Mouse (Mus musculus) MEL (cell line): ENCODE data around the gene Lgr6.

Source experiments
- CTCF ChIP-seq, 3 experiments: IDR thresholded peaks in 2 of 3; conservative IDR thresholded peaks in 1 of 3; 2 replicates each; pipeline ENCODE4 v1.5.1; 2011 to 2012; ENCODE audit warnings: low read length in 3 of 3, low read depth in 2 of 3, mild to moderate bottlenecking in 2 of 3, improper control_type of control experiment in 1 of 3, inconsistent platforms in 1 of 3, mixed read lengths in 1 of 3, moderate library complexity in 1 of 3; ENCODE audit not compliant: control insufficient read depth in 1 of 3, insufficient read depth in 1 of 3, poor library complexity in 1 of 3, severe bottlenecking in 1 of 3
- HCFC1 ChIP-seq: IDR thresholded peaks from 2 replicates; pipeline ENCODE4 v1.6.1; 2012; ENCODE audit warnings: low read depth, mild to moderate bottlenecking, inconsistent platforms, low read length, improper control_type of control experiment, moderate library complexity
- MAX ChIP-seq: IDR thresholded peaks from 2 replicates; pipeline ENCODE4 v1.6.1; 2011; ENCODE audit warnings: low read length, improper control_type of control experiment
- POLR2A ChIP-seq, 2 experiments: IDR thresholded peaks; 2 replicates each; pipeline ENCODE4 v1.6.1; 2011 to 2012; ENCODE audit warnings: low read length in 2 of 2, mild to moderate bottlenecking in 2 of 2, control low read depth in 1 of 2, improper control_type of control experiment in 1 of 2, low read depth in 1 of 2, moderate library complexity in 1 of 2; ENCODE audit not compliant: control insufficient read depth in 1 of 2, insufficient read depth in 1 of 2, poor library complexity in 1 of 2
- SMC3 ChIP-seq: IDR thresholded peaks from 2 replicates; pipeline ENCODE4 v1.6.1; 2011; ENCODE audit warnings: low read depth, low read length, improper control_type of control experiment
- TAL1 ChIP-seq: IDR thresholded peaks from 2 replicates; pipeline ENCODE4 v1.6.1; 2012; ENCODE audit warnings: mild to moderate bottlenecking, inconsistent platforms, low read length, moderate library complexity, mixed read lengths
- TCF12 ChIP-seq: IDR thresholded peaks from 2 replicates; pipeline ENCODE4 v1.6.1; 2014; ENCODE audit warnings: low read depth, mild to moderate bottlenecking, inconsistent platforms, low read length, improper control_type of control experiment, moderate library complexity
- ZMIZ1 ChIP-seq: IDR thresholded peaks from 2 replicates; pipeline ENCODE4 v1.6.1; 2012; ENCODE audit warnings: low read depth, mild to moderate bottlenecking, inconsistent platforms, low read length, improper control_type of control experiment, moderate library complexity

- TF ChIP-seq CTCF (IDR thresholded peaks at IDR 0.05 in 2 of 3, conservative IDR thresholded peaks at IDR 0.05 in 1 of 3; ENCODE audit: control insufficient read depth in 1 of 3, insufficient read depth in 1 of 3, low read depth in 2 of 3, low read length in 3 of 3, poor library complexity in 1 of 3, severe bottlenecking in 1 of 3) (no peak), SMC3 (no peak), POLR2A (IDR thresholded peaks at IDR 0.05; ENCODE audit: control insufficient read depth in 1 of 2, insufficient read depth in 1 of 2, low read depth in 1 of 2, low read length in 2 of 2, poor library complexity in 1 of 2) (no peak), TAL1 (no peak), MAX (no peak), TCF12 (no peak), HCFC1 (no peak), ZMIZ1 (no peak)
Measured at GRCm38 (mm10) chr1:135020970-135021369, 84.1 kb downstream of the Lgr6 start.
